Mouse (Mus musculus) lung, postnatal 0 days (tissue): Measurements from ENCODE around the gene Slc2a3.

Source experiments
- CTCF ChIP-seq: IDR thresholded peaks from 2 replicates; pipeline ENCODE4 v1.5.1; 2016; ENCODE audit warnings: antibody characterized with exemption, mild to moderate bottlenecking
- EP300 ChIP-seq: IDR thresholded peaks from 2 replicates; pipeline ENCODE4 v1.6.1; 2016; ENCODE audit warnings: antibody characterized with exemption, mild to moderate bottlenecking, control low read depth

GRCm38 (mm10) chr6:122743353-122743752 is 58.1 kb downstream of the Slc2a3 start:
- TF ChIP-seq CTCF: peak; percentile 18; the same call in 1 of the 2 replicates
- TF ChIP-seq EP300: no peak
